Mouse (Mus musculus) bone marrow, adult 2 months (tissue): ENCODE measurements around the gene Zkscan17.

Experiments used
- CTCF ChIP-seq: fragments of 200-500 bp; IDR thresholded peaks from 2 replicates; pipeline ENCODE4 v1.5.1; 2011; ENCODE audit warnings: low read length, control low read depth; ENCODE audit not compliant: control insufficient read depth, insufficient read depth
- POLR2A ChIP-seq: fragments of 200-500 bp; IDR thresholded peaks from 2 replicates; pipeline ENCODE4 v1.6.1; 2011; ENCODE audit warnings: low read depth, mild to moderate bottlenecking, control low read depth, low read length, borderline replicate concordance; ENCODE audit not compliant: control insufficient read depth

- TF ChIP-seq POLR2A: no peak
- no peak for TF ChIP-seq CTCF
These were observed 66.1 kb downstream of the Zkscan17 start for GRCm38 (mm10) chr11:59460459-59460858.
